Mouse (Mus musculus): ENCODE results near the gene Zbed6. TPM values are rescaled to one million over a fixed set of nuclear protein-coding genes. Genes with fewer than 3 reads are reported as not detected.

Zbed6 gene
- polyA plus RNA-seq, 1 experiment from 2014 or later, result not detected

- DNase-seq (ENCODE audit: low spot score) (peak; percentile 58), ATAC-seq (replicated peaks; ENCODE audit: low FRiP score, low read depth) (peak; percentile 77)
- Histone ChIP-seq H3K4me2 (ENCODE audit: low read length) (no peak overlapping the region), H3K9me3 (replicated peaks; ENCODE audit: low read length) (no peaks in the 10 kb centered on the region), H3K27me3 (ENCODE audit: insufficient read depth, low read length) (no peaks in the 10 kb centered on the region), H3K36me3 (ENCODE audit: insufficient read depth, low read length) (no peaks in the 10 kb centered on the region), H3K27ac (peak overlapping the region; percentile 60), H3K9ac (ENCODE audit: low read depth, low read length) (no peak overlapping the region), H3K4me1 (replicated peaks; ENCODE audit: insufficient read depth, low read length) (peaks cover 7% of the 10 kb centered on the region), H3K4me3 (replicated peaks; ENCODE audit: low read depth, low read length) (no peak overlapping the region)
- WGBS, result 64% methylated on average over 10 of the region's 10 CpGs
- no peak for TF ChIP-seq CTCF (IDR thresholded peaks at IDR 0.05; ENCODE audit: low read depth)
Measured at GRCm38 (mm10) chr1:133685749-133686519, 25.2 kb upstream of the Zbed6 start.

- no peaks in the 10 kb centered on the region for H3K4me1 ChIP-seq (replicated peaks; ENCODE audit: insufficient read depth, low read length)
- WGBS, result 74% methylated on average over 3 of the region's 3 CpGs
- ATAC-seq (replicated peaks; ENCODE audit: low FRiP score, low read depth), result no peak
Measured at GRCm38 (mm10) chr1:133671801-133672200, 11.1 kb upstream of the Zbed6 start.

GRCm38 (mm10) chr1:133671266-133671665 lies 10.6 kb upstream of the Zbed6 start:
- TF ChIP-seq CTCF (IDR thresholded peaks at IDR 0.05; ENCODE audit: low read depth), result no peak
- ATAC-seq (replicated peaks; ENCODE audit: low FRiP score, low read depth), result no peak
- no peak for DNase-seq (ENCODE audit: low spot score)
- no peaks in the 10 kb centered on the region for H3K27me3 ChIP-seq (ENCODE audit: insufficient read depth, low read length)
- H3K9ac ChIP-seq (ENCODE audit: low read depth, low read length), result no peak overlapping the region
- H3K9me3 ChIP-seq (replicated peaks; ENCODE audit: low read length), result no peaks in the 10 kb centered on the region
- H3K27ac ChIP-seq, result no peak overlapping the region
- H3K4me2 ChIP-seq (ENCODE audit: low read length), result no peak overlapping the region
- no peaks in the 10 kb centered on the region for H3K4me1 ChIP-seq (replicated peaks; ENCODE audit: insufficient read depth, low read length)
- no peak overlapping the region for H3K4me3 ChIP-seq (replicated peaks; ENCODE audit: low read depth, low read length)
- no peaks in the 10 kb centered on the region for H3K36me3 ChIP-seq (ENCODE audit: insufficient read depth, low read length)
- 87% methylated on average over 3 of the region's 3 CpGs for WGBS

More at GRCm38 (mm10) chr1:133671801-133672200, 11.1 kb upstream of the Zbed6 start:
- no peaks in the 10 kb centered on the region for H3K27me3 ChIP-seq (ENCODE audit: insufficient read depth, low read length)
- no peak overlapping the region for H3K4me2 ChIP-seq (ENCODE audit: low read length)
- no peaks in the 10 kb centered on the region for H3K36me3 ChIP-seq (ENCODE audit: insufficient read depth, low read length)
- no peak for TF ChIP-seq CTCF (IDR thresholded peaks at IDR 0.05; ENCODE audit: low read depth)
- no peak for DNase-seq (ENCODE audit: low spot score)
- H3K9ac ChIP-seq (ENCODE audit: low read depth, low read length), result no peak overlapping the region
- no peak overlapping the region for H3K27ac ChIP-seq
- no peaks in the 10 kb centered on the region for H3K9me3 ChIP-seq (replicated peaks; ENCODE audit: low read length)
- H3K4me3 ChIP-seq (replicated peaks; ENCODE audit: low read depth, low read length), result no peak overlapping the region

GRCm38 (mm10) chr1:133670776-133671175 lies 10.1 kb upstream of the Zbed6 start:
- H3K36me3 ChIP-seq (ENCODE audit: insufficient read depth, low read length), result no peaks in the 10 kb centered on the region
- no peak overlapping the region for H3K4me3 ChIP-seq (replicated peaks; ENCODE audit: low read depth, low read length)
- no peaks in the 10 kb centered on the region for H3K9me3 ChIP-seq (replicated peaks; ENCODE audit: low read length)
- no peak overlapping the region for H3K27ac ChIP-seq
- no peak for DNase-seq (ENCODE audit: low spot score)
- no peaks in the 10 kb centered on the region for H3K4me1 ChIP-seq (replicated peaks; ENCODE audit: insufficient read depth, low read length)
- TF ChIP-seq CTCF (IDR thresholded peaks at IDR 0.05; ENCODE audit: low read depth), result no peak
- WGBS, result 82% methylated on average over 6 of the region's 6 CpGs
- ATAC-seq (replicated peaks; ENCODE audit: low FRiP score, low read depth), result no peak
- H3K4me2 ChIP-seq (ENCODE audit: low read length), result no peak overlapping the region
- H3K9ac ChIP-seq (ENCODE audit: low read depth, low read length), result no peak overlapping the region
- no peaks in the 10 kb centered on the region for H3K27me3 ChIP-seq (ENCODE audit: insufficient read depth, low read length)

- TF ChIP-seq CTCF (IDR thresholded peaks at IDR 0.05; ENCODE audit: low read depth), result no peak
- Histone ChIP-seq H3K4me2 (ENCODE audit: low read length) (no peak overlapping the region), H3K27ac (no peak overlapping the region), H3K4me1 (replicated peaks; ENCODE audit: insufficient read depth, low read length) (no peaks in the 10 kb centered on the region), H3K27me3 (ENCODE audit: insufficient read depth, low read length) (no peaks in the 10 kb centered on the region), H3K9ac (ENCODE audit: low read depth, low read length) (no peak overlapping the region), H3K9me3 (replicated peaks; ENCODE audit: low read length) (no peaks in the 10 kb centered on the region), H3K4me3 (replicated peaks; ENCODE audit: low read depth, low read length) (no peak overlapping the region), H3K36me3 (ENCODE audit: insufficient read depth, low read length) (no peaks in the 10 kb centered on the region)
- no peak for DNase-seq (ENCODE audit: low spot score)
- no peak for ATAC-seq (replicated peaks; ENCODE audit: low FRiP score, low read depth)
- 75% methylated on average over 12 of the region's 12 CpGs for WGBS
Measured at GRCm38 (mm10) chr1:133670190-133670589, 9.5 kb upstream of the Zbed6 start.

- no peak overlapping the region for H3K4me3 ChIP-seq (replicated peaks; ENCODE audit: low read depth, low read length)
- H3K4me1 ChIP-seq (replicated peaks; ENCODE audit: insufficient read depth, low read length), result no peaks in the 10 kb centered on the region
- no peak overlapping the region for H3K9ac ChIP-seq (ENCODE audit: low read depth, low read length)
- H3K9me3 ChIP-seq (replicated peaks; ENCODE audit: low read length), result no peaks in the 10 kb centered on the region
- no peak for TF ChIP-seq CTCF (IDR thresholded peaks at IDR 0.05; ENCODE audit: low read depth)
- H3K36me3 ChIP-seq (ENCODE audit: insufficient read depth, low read length), result no peaks in the 10 kb centered on the region
- H3K27me3 ChIP-seq (ENCODE audit: insufficient read depth, low read length), result no peaks in the 10 kb centered on the region
- WGBS, result 84% methylated on average over 3 of the region's 3 CpGs
- DNase-seq (ENCODE audit: low spot score) (no peak), ATAC-seq (replicated peaks; ENCODE audit: low FRiP score, low read depth) (no peak)
- H3K4me2 ChIP-seq (ENCODE audit: low read length), result no peak overlapping the region
- H3K27ac ChIP-seq, result no peak overlapping the region
Measured at GRCm38 (mm10) chr1:133668618-133669017, 7.9 kb upstream of the Zbed6 start.
